12 mouse cellular contexts compared by ENCODE assay signal in the genomic region with DNA sequence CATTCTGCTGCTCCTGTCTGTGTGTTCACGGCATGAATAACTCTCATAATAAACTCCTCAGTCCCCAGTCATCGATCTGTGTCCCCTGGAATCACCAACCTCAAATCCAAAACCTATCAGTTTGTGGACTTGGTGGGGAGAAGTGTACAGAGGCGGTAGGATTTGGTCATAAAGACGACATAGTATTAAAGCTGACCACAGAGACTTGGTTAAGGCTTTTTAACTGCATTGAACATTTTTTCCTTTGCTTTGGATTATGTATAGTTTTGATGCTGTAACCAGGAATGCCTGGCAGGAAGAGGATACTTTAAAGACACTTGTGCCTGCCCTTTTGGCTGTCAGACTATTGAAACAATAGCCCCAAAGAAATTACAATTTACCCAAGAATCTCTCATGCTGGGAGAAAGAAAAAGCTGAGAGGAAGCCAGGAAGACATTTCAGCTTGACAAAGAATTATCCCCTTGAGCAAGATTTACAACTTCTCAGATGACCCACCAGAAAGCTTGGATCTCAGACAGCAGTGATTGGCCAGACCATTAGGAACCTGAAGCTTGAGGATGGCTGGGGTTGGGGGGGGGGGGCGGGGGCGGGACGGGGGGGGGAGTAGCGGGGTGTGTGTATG. TPM values are rescaled to one million over a fixed set of nuclear protein-coding genes. Genes with fewer than 3 reads are reported as not detected.
A peak's percentile ranks its signal among the peaks of the same experiment; 100 is the strongest.
DNase-seq lines count a peak whose midpoint lies in the region; ATAC-seq lines count a peak whose summit lies in the region.
"Had no signal": no experiment of that assay in that cellular context is flagged by ENCODE, and none has a peak within 500 bp of the region (broad histone marks: within the 10 kb centered on the region; RNA-seq: fewer than 3 reads in every experiment).

No protein-coding gene starts in this region.

- H3K27ac ChIP-seq in embryonic facial prominence, embryonic 13.5 days = no peak overlapping the region
- H3K27ac ChIP-seq in embryonic facial prominence, embryonic 10.5 days (replicated peaks) = no peak overlapping the region
- no peak overlapping the region for H3K27ac ChIP-seq in limb, embryonic 11.5 days (replicated peaks; ENCODE audit: low read depth, low read length)
- no peak overlapping the region for H3K27ac ChIP-seq in limb, embryonic 10.5 days
- H3K27ac ChIP-seq in midbrain, embryonic 15.5 days = no peak overlapping the region

- no peak for DNase-seq in embryonic facial prominence, embryonic 10.5 days (ENCODE audit: low spot score)
- DNase-seq in limb, embryonic 11.5 days (ENCODE audit: low spot score) = peak; percentile 22
- DNase-seq in limb, embryonic 10.5 days (ENCODE audit: low spot score) = no peak
- no peak for DNase-seq in Muller cell, postnatal 12 days (ENCODE audit: inconsistent ontology term)
- no peak for DNase-seq in testis, postnatal 14 days (ENCODE audit: low spot score)
- DNase-seq: gastrocnemius, postnatal 36 days; kidney, adult 8-10 months; lung, postnatal 4 days; thymus, postnatal 36 days had no signal

- H3K9me3 ChIP-seq in embryonic facial prominence, embryonic 13.5 days = peaks cover 49% of the 10 kb centered on the region
- H3K9me3 ChIP-seq in embryonic facial prominence, embryonic 10.5 days = peaks cover 64% of the 10 kb centered on the region
- peaks cover 17% of the 10 kb centered on the region; the same call in 1 of the 2 replicates for H3K9me3 ChIP-seq in limb, embryonic 11.5 days (ENCODE audit: control insufficient read depth, low read length)
- peaks cover 32% of the 10 kb centered on the region for H3K9me3 ChIP-seq in limb, embryonic 10.5 days (replicated peaks)
- peaks cover 39% of the 10 kb centered on the region for H3K9me3 ChIP-seq in midbrain, embryonic 15.5 days

- H3K36me3 ChIP-seq in embryonic facial prominence, embryonic 13.5 days = no peaks in the 10 kb centered on the region
- no peaks in the 10 kb centered on the region for H3K36me3 ChIP-seq in embryonic facial prominence, embryonic 10.5 days (replicated peaks)
- H3K36me3 ChIP-seq in limb, embryonic 11.5 days (ENCODE audit: control insufficient read depth, insufficient read depth, low read length) = no peaks in the 10 kb centered on the region
- H3K36me3 ChIP-seq in limb, embryonic 10.5 days = no peaks in the 10 kb centered on the region
- no peaks in the 10 kb centered on the region for H3K36me3 ChIP-seq in midbrain, embryonic 15.5 days (replicated peaks)

- peak; percentile 11; the same call in 1 of the 2 replicates for ATAC-seq in embryonic facial prominence, embryonic 13.5 days (ENCODE audit: insufficient number of reproducible peaks, insufficient read depth, low FRiP score, low TSS enrichment, low read depth)
- ATAC-seq in limb, embryonic 11.5 days (ENCODE audit: insufficient number of reproducible peaks, low FRiP score, low TSS enrichment, low read depth) = 0 out of 2 replicates have a peak, but pooled peaks have one; percentile 10
- peak; percentile 8; the same call in 1 of the 2 replicates for ATAC-seq in granulocyte monocyte progenitor cell, adult 5-6 weeks (replicated peaks; ENCODE audit: poor library complexity, severe bottlenecking)
- peak; percentile 17; the same call in 1 of the 2 replicates for ATAC-seq in midbrain, embryonic 15.5 days (replicated peaks)

- H3K4me2 ChIP-seq in embryonic facial prominence, embryonic 13.5 days = no peak overlapping the region
- no peak overlapping the region for H3K4me2 ChIP-seq in limb, embryonic 11.5 days (ENCODE audit: low read depth, severe bottlenecking)
- no peak overlapping the region for H3K4me2 ChIP-seq in midbrain, embryonic 15.5 days

- 57% methylated on average over 8 of the region's 8 CpGs for WGBS in embryonic facial prominence, embryonic 13.5 days
- WGBS in embryonic facial prominence, embryonic 10.5 days = 60% methylated on average over 8 of the region's 8 CpGs
- WGBS in limb, embryonic 11.5 days = 63% methylated on average over 8 of the region's 8 CpGs
- WGBS in limb, embryonic 10.5 days = 74% methylated on average over 8 of the region's 8 CpGs
- 60% methylated on average over 8 of the region's 8 CpGs for WGBS in midbrain, embryonic 15.5 days

- no peak overlapping the region for H3K9ac ChIP-seq in embryonic facial prominence, embryonic 13.5 days
- H3K9ac ChIP-seq in limb, embryonic 11.5 days (ENCODE audit: low read length) = no peak overlapping the region
- no peak overlapping the region for H3K9ac ChIP-seq in midbrain, embryonic 15.5 days

- no peaks in the 10 kb centered on the region for H3K4me1 ChIP-seq in embryonic facial prominence, embryonic 13.5 days
- H3K4me1 ChIP-seq in embryonic facial prominence, embryonic 10.5 days = no peaks in the 10 kb centered on the region
- H3K4me1 ChIP-seq in limb, embryonic 11.5 days (ENCODE audit: control insufficient read depth, insufficient read depth, low read length) = no peaks in the 10 kb centered on the region
- H3K4me1 ChIP-seq in limb, embryonic 10.5 days = no peaks in the 10 kb centered on the region
- no peaks in the 10 kb centered on the region for H3K4me1 ChIP-seq in midbrain, embryonic 15.5 days

- no peak overlapping the region for H3K4me3 ChIP-seq in embryonic facial prominence, embryonic 13.5 days
- H3K4me3 ChIP-seq in embryonic facial prominence, embryonic 10.5 days = no peak overlapping the region
- no peak overlapping the region for H3K4me3 ChIP-seq in limb, embryonic 11.5 days (ENCODE audit: low read depth, low read length)
- no peak overlapping the region for H3K4me3 ChIP-seq in limb, embryonic 10.5 days
- no peak overlapping the region for H3K4me3 ChIP-seq in midbrain, embryonic 15.5 days

- no peaks in the 10 kb centered on the region for H3K27me3 ChIP-seq in embryonic facial prominence, embryonic 13.5 days
- H3K27me3 ChIP-seq in embryonic facial prominence, embryonic 10.5 days (replicated peaks; ENCODE audit: low read depth, poor library complexity, severe bottlenecking) = no peaks in the 10 kb centered on the region
- no peaks in the 10 kb centered on the region for H3K27me3 ChIP-seq in limb, embryonic 11.5 days (ENCODE audit: control insufficient read depth, insufficient read depth, low read length)
- H3K27me3 ChIP-seq in limb, embryonic 10.5 days (ENCODE audit: low read depth, poor library complexity, severe bottlenecking) = no peaks in the 10 kb centered on the region
- H3K27me3 ChIP-seq in midbrain, embryonic 15.5 days (replicated peaks) = no peaks in the 10 kb centered on the region

RNA-seq across cellular contexts. Expression of a gene that starts 56.2 kb away (rescaled TPM):
- not detected in 2 replicates for polyA plus RNA-seq in embryonic facial prominence, embryonic 13.5 days (2015; fragmentation: Nextera tagmentation; extraction: Ambion mirVana)
- polyA plus RNA-seq in embryonic facial prominence, embryonic 10.5 days (2016; fragmentation: Nextera tagmentation; extraction: Ambion mirVana) = 0.11 TPM in 1 of 2 replicates, not detected in the other
- polyA plus RNA-seq in limb, embryonic 11.5 days (2014; fragmentation: Nextera tagmentation; extraction: Ambion mirVana) = not detected in 2 replicates
- polyA plus RNA-seq in limb, embryonic 10.5 days (2016; fragmentation: Nextera tagmentation; extraction: Ambion mirVana) = 0.15 TPM in 1 of 2 replicates, not detected in the other
- total RNA-seq in granulocyte monocyte progenitor cell, adult 5-6 weeks (2014; fragmentation: Nextera tagmentation) = not detected in 2 replicates
- total RNA-seq in granulocyte monocyte progenitor cell, adult 5-6 weeks (2017) = not detected in 2 replicates
- not detected in 2 replicates for polyA plus RNA-seq in midbrain, embryonic 15.5 days (2015; fragmentation: Nextera tagmentation; extraction: Ambion mirVana)
- total RNA-seq: gastrocnemius, postnatal 36 days had no signal
